Mouse (Mus musculus): ENCODE measurements around the gene Tmeff2. TPM values are rescaled to one million over a fixed set of nuclear protein-coding genes. Genes with fewer than 3 reads are reported as not detected.
"Not testable (repeated sequence)": the region's sequence is repeated elsewhere in the genome, so short reads cannot be mapped to it uniquely, and the experiment has no call there.

The Tmeff2 gene
- polyA plus RNA-seq (2016; fragmentation: Nextera tagmentation; extraction: Ambion mirVana): 11.2 and 11.9 TPM in 2 replicates

DNA sequence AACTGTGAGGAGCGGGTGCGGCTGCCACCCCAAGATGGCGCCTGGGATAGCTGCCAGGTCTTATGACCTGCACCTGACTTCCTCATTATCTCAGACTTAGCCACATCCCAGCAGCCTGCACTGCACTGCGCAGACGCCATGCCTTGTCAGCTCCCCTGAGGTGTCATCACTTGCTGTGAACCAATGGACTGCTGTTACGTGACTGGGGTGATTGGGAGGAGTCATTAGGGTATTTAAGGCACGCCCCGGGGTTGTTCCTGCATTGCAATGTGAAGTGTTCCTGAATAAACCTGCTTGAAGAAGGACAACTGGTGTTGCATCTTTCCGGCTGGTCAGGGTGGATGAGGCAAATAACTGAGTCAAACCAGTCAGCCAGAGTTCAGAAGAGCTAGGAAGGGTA lies at the start of gene Tmeff2:
Tmeff2 (plus strand) TSS at position 262 of the 400 bp plus-strand sequence.
- WGBS: 91% methylated on average over 9 of the region's 9 CpGs

DNA sequence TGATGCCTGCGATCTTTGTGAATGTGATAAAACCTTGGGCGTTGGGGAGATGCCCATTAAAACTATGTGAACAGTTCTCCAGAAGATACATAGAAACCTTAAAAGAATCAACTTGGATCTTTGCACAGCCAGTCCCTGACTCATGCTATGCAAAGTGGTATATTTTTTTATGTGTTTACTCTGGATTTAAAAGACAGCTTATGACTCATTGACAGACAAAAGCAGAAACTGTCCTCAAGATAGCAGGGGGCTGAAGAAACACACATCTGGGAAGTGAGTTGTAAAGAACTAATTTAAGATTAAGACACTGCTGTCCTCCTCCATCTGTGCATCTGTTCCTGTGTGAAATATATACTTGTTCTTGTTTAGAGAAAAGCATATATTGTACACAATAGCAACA lies 38.9 kb upstream of the Tmeff2 start:
- H3K27me3 ChIP-seq: no peaks in the 10 kb centered on the region
- no peak for ATAC-seq (ENCODE audit: low FRiP score)
- no peak overlapping the region for H3K4me2 ChIP-seq

More for the DNA sequence above, at the start of gene Tmeff2:
- not testable (repeated sequence) for H3K4me2 ChIP-seq; H3K27me3 ChIP-seq; H3K27ac ChIP-seq; H3K4me3 ChIP-seq (replicated peaks); H3K9ac ChIP-seq; H3K9me3 ChIP-seq; H3K4me1 ChIP-seq; H3K36me3 ChIP-seq (replicated peaks); ATAC-seq (ENCODE audit: low FRiP score)

DNA sequence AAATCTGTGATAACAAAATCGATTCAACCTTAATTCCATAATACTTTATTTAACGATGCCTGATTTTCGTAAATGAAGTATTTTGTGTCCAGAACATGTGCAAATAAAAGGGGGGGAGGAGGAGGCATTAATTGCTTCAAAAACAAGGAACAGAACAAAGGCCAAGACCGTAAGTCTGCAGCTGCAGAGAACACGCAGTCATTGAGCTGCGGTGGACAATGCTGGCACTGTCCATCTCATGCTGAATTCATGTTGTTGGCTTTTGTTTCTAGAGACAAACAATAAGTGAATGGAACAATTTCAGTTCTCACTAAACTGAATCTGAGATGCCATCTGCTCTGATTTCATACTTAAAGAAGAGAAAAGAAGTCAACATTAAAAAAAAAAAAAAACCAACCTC lies 2.8 kb upstream of the Tmeff2 start:
- Histone ChIP-seq H3K4me2 (no peak overlapping the region), H3K4me3 (replicated peaks) (no peak overlapping the region), H3K27ac (no peak overlapping the region), H3K9me3 (no peaks in the 10 kb centered on the region), H3K27me3 (no peaks in the 10 kb centered on the region), H3K36me3 (replicated peaks) (no peaks in the 10 kb centered on the region), H3K4me1 (0 out of 2 replicates have a peak, but pooled peaks cover 2% of the 10 kb centered on the region), H3K9ac (no peak overlapping the region)
- WGBS: 21% methylated on average over 6 of the region's 6 CpGs
- peak; percentile 53; the same call in 1 of the 2 replicates for ATAC-seq (ENCODE audit: low FRiP score)

More for the DNA sequence above, 38.9 kb upstream of the Tmeff2 start:
- H3K9ac ChIP-seq: no peak overlapping the region
- 95% methylated on average over 2 of the region's 2 CpGs for WGBS
- H3K9me3 ChIP-seq: no peaks in the 10 kb centered on the region
- H3K36me3 ChIP-seq (replicated peaks): no peaks in the 10 kb centered on the region
- H3K4me3 ChIP-seq (replicated peaks): no peak overlapping the region
- H3K4me1 ChIP-seq: no peaks in the 10 kb centered on the region
- no peak overlapping the region for H3K27ac ChIP-seq

DNA sequence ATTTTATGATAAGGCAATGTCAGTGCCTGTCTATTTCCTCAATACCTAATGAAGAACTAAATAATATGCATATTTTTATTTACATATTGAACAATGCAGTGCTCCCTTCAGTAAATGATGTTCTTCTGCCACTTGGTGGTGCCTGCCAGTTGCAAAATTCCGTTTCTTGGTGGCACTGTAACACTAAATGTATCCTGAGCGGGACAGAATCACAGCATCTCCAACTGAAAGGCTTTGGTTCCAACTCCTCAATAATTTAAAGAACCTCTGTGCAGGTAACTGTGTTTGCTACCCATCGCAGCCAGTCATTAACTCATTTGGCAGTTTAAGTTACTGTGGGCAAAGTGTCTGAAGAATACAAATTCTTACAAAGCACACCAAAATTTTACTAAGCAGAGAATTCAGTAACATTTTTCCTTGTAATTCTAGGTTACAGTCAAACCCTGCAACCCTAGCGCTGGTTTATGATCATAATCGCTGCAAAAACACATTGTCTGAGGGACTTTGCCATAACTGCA lies 24.4 kb downstream of the Tmeff2 start:
- Histone ChIP-seq H3K9ac (peak overlapping the region; percentile 63; the same call in 1 of the 2 replicates), H3K9me3 (no peaks in the 10 kb centered on the region), H3K27ac (0 out of 2 replicates have a peak overlapping the region, but pooled peaks have one; percentile 31), H3K4me1 (peaks cover 13% of the 10 kb centered on the region), H3K36me3 (replicated peaks) (no peaks in the 10 kb centered on the region), H3K4me2 (peak overlapping the region; percentile 84), H3K4me3 (replicated peaks) (peak overlapping the region; percentile 65), H3K27me3 (peaks cover 17% of the 10 kb centered on the region)
- WGBS: 37% methylated on average over 5 of the region's 5 CpGs
- ATAC-seq (ENCODE audit: low FRiP score): no peak

DNA sequence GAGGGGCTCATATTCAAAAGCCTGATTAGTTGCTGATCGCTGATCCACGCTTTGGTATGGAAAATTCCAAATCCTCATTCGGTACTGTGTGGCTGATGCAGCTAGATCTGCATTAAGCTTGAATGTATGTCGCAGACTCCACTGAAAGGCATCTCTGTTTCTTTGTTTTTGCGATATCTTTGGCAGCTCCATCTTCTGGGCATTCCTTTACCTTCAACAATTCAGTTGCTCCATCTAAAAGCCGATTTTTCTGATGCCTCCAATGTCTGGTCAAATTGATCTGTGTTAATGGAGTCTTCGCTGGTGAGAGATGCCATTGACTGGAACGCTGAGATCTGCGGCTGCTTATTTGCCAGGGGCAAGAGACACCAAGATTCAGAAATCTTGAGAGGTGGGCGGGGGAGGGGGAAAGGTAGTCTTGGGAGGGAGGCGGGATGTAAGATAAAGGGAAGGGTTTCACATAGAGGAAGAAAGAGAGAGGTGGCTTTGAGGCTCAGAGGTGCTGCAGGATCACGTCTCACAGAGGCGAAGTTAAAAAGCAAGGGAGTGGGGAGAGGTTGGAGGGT lies 25.0 kb downstream of the Tmeff2 start:
- ATAC-seq (ENCODE audit: low FRiP score): no peak
- 0 out of 2 replicates have a peak overlapping the region, but pooled peaks have one; percentile 31 for H3K27ac ChIP-seq
- H3K9ac ChIP-seq: peak overlapping the region; percentile 63; the same call in 1 of the 2 replicates
- peaks cover 13% of the 10 kb centered on the region for H3K4me1 ChIP-seq
- peak overlapping the region; percentile 65 for H3K4me3 ChIP-seq (replicated peaks)
- no peaks in the 10 kb centered on the region for H3K36me3 ChIP-seq (replicated peaks)
- no peaks in the 10 kb centered on the region for H3K9me3 ChIP-seq
- peak overlapping the region; percentile 84 for H3K4me2 ChIP-seq
- 5% methylated on average over 13 of the region's 13 CpGs for WGBS
- peaks cover 17% of the 10 kb centered on the region for H3K27me3 ChIP-seq

DNA sequence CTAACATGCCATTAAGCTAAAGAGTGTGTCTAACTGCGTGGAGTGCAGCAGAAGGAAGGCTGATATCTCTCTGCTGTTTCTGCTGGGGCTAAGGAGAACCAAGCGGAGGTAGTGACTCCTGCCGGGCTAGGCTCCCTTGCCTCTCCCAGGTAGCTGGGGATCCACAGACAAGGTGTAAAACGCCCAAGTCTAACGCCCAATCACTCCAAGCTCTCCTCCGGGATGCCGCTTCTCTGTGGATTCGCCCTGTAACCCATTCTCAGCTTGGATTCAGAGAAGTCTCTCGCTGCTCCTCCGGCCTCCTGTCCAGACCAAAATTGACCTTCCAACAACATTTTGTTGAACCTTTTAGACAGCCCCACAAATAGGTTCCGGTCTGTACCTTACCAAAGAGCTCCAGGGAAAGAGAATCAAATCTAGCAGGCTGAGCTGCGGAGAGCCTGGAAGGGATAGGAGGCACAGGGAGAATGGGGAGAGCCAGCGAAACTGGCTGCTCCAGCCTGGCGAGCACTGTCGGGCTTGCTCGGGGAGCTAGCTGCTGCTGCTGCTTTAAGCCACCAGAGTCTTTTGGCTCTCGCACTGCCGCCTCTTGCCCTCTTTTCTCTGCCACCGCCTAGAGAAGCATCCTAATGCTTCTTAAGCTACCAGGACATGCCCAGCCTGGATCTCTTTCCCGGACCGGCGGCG lies 26.1 kb downstream of the Tmeff2 start:
- peak overlapping the region; percentile 84 for H3K4me2 ChIP-seq
- H3K36me3 ChIP-seq (replicated peaks): no peaks in the 10 kb centered on the region
- peaks cover 17% of the 10 kb centered on the region for H3K27me3 ChIP-seq
- ATAC-seq (ENCODE audit: low FRiP score): peak; percentile 49
- H3K4me3 ChIP-seq (replicated peaks): peak overlapping the region; percentile 65
- H3K9me3 ChIP-seq: no peaks in the 10 kb centered on the region
- 1% methylated on average over 23 of the region's 23 CpGs for WGBS
- H3K27ac ChIP-seq: peak overlapping the region; percentile 75
- H3K9ac ChIP-seq: peak overlapping the region; percentile 63
- peaks cover 13% of the 10 kb centered on the region for H3K4me1 ChIP-seq

DNA sequence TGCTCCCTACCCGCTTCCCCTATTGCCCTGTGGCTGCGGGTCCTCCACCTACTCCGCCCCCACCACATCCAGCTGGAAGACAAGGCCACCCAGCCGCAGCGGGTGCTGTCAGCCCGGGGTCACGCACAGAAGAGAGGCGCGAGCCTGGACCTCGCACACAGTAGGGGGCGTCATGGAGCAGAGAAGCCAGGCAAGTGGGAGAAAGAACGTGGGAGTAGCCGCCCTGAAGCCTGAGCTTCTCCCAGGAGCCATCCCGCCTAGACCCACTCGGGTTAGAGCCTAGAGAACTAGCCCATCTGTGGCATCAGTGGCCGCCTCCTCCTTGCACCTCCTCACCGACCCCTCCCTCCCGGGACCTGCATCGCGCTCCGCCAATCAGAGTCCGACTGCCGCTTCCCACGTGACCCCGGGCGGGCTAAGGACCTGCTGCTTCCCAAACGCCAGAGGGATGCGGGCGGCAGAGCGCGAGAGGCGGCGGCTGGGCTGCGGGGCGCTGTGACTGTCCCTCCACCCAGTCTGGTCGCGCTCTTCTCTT lies 26.7 kb downstream of the Tmeff2 start:
- Histone ChIP-seq H3K9me3 (no peaks in the 10 kb centered on the region), H3K27me3 (peaks cover 17% of the 10 kb centered on the region), H3K36me3 (replicated peaks) (no peaks in the 10 kb centered on the region), H3K4me2 (peak overlapping the region; percentile 84), H3K27ac (peak overlapping the region; percentile 75), H3K4me3 (replicated peaks) (peak overlapping the region; percentile 65), H3K4me1 (peaks cover 13% of the 10 kb centered on the region), H3K9ac (peak overlapping the region; percentile 72)
- peak; percentile 97 for ATAC-seq (ENCODE audit: low FRiP score)
- under 1% methylated on average over 36 of the region's 37 CpGs for WGBS

DNA sequence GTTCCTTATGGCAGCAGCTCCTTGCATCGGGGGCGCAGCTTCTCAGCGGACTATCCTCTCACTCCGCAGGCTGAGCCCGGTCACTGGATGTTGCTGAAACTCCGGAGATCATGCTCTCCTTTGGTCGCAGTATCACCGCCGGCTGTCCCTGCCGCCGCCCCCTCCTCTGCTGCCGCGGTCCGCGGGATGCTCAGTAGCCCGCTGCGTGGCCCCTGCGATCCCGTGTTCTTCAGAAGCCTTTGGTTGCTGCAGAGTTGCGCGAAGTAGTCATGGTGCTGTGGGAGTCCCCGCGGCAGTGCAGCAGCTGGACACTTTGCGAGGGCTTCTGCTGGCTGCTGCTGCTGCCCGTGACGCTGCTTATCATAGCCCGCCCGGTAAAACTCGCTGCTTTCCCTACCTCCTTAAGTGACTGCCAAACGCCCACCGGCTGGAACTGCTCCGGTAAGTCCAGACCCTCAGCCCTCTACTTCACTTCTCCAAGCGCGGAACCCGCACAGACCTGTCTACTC lies 27.3 kb downstream of the Tmeff2 start:
- H3K36me3 ChIP-seq (replicated peaks): no peaks in the 10 kb centered on the region
- peak overlapping the region; percentile 72 for H3K9ac ChIP-seq
- H3K9me3 ChIP-seq: no peaks in the 10 kb centered on the region
- H3K4me3 ChIP-seq (replicated peaks): peak overlapping the region; percentile 65
- ATAC-seq (ENCODE audit: low FRiP score): peak; percentile 74
- H3K4me2 ChIP-seq: peak overlapping the region; percentile 84
- peaks cover 13% of the 10 kb centered on the region for H3K4me1 ChIP-seq
- under 1% methylated on average over 35 of the region's 35 CpGs for WGBS
- 0 out of 2 replicates have a peak overlapping the region, but pooled peaks have one; percentile 50 for H3K27ac ChIP-seq
- H3K27me3 ChIP-seq: peaks cover 15% of the 10 kb centered on the region

DNA sequence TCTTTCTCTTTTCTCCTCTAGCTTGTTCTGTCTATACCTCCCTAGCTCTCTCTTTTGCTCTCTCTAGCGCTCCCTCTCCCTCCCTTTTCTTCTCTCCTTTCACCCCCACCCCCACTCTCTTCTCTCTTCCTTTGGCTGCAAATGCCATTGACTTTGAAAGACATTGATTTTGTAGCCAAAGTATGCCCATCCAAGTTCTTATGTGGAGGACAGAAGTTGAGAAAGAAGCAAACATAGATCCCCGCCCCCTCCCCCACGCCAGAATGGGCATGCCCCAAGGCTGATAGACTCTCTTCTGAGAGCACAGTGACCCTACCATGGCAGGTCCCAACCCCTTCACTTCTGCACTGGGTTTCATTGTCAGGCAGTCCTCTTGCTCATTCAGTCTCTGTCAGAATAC lies 28.3 kb downstream of the Tmeff2 start:
- Histone ChIP-seq H3K36me3 (replicated peaks) (no peaks in the 10 kb centered on the region), H3K4me3 (replicated peaks) (peak overlapping the region; percentile 65), H3K4me2 (peak overlapping the region; percentile 84), H3K9ac (no peak overlapping the region), H3K4me1 (peaks cover 13% of the 10 kb centered on the region), H3K27ac (no peak overlapping the region), H3K9me3 (no peaks in the 10 kb centered on the region), H3K27me3 (peaks cover 15% of the 10 kb centered on the region)
- no peak for ATAC-seq (ENCODE audit: low FRiP score)
- 16% methylated on average over 3 of the region's 3 CpGs for WGBS

DNA sequence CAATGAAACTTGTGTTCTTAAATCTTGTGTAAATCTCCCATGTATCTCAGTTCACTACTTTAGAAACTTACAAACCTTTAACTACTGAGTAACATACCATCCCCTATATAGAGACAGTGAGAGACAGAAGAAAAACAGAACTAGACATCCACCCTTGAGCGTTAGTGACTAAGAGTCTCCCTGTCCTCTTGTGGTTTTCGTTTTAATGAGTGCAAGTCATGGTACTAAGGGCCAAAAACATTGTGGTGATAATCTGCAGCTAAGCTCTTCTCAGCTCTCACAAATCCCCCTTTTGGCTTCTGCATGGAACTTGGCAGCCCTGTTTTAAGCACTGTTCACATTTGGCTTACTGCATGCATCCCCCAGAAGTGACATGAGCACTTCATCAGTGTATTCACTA lies 34.6 kb downstream of the Tmeff2 start:
- Histone ChIP-seq H3K27ac (no peak overlapping the region), H3K9me3 (no peaks in the 10 kb centered on the region), H3K4me1 (peaks cover 2% of the 10 kb centered on the region; the same call in 1 of the 2 replicates), H3K4me2 (no peak overlapping the region), H3K27me3 (no peaks in the 10 kb centered on the region), H3K36me3 (replicated peaks) (no peaks in the 10 kb centered on the region), H3K9ac (no peak overlapping the region), H3K4me3 (replicated peaks) (no peak overlapping the region)
- no peak for ATAC-seq (ENCODE audit: low FRiP score)
- 66% methylated on average over 2 of the region's 2 CpGs for WGBS

DNA sequence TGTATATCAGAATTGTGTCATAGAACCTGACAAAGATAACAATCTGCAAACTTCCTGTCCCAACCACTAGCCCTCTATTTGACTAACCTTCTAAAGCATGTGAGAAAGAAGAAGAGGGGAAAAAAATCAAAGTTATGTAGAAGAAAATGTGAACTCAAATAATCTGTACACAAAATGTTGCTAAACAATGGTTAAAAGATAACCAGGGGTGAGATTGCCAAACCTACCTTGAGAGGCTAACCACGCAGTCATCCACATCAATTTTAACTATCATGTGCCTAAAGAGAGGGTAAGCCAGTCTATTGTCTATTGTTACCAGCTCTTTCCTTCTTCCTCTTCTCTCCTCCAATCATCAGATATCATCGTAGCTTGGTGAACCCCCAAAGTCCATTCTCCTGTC lies 35.0 kb downstream of the Tmeff2 start:
- Histone ChIP-seq H3K9ac (no peak overlapping the region), H3K9me3 (no peaks in the 10 kb centered on the region), H3K4me1 (peaks cover 2% of the 10 kb centered on the region; the same call in 1 of the 2 replicates), H3K27ac (no peak overlapping the region), H3K27me3 (no peaks in the 10 kb centered on the region), H3K4me3 (replicated peaks) (no peak overlapping the region), H3K36me3 (replicated peaks) (no peaks in the 10 kb centered on the region), H3K4me2 (no peak overlapping the region)
- ATAC-seq (ENCODE audit: low FRiP score): no peak
- WGBS: 91% methylated on average over 2 of the region's 2 CpGs

Data from forebrain, embryonic 12.5 days (tissue).